Mouse (Mus musculus) liver, embryonic 14.5 days (tissue): ENCODE results near the gene Zfp385a. TPM values are rescaled to one million over a fixed set of nuclear protein-coding genes. Genes with fewer than 3 reads are reported as not detected.

Source experiments
- ATAC-seq: fragments of 200-750 bp; cut with Nextera tagmentation; 2 replicates; pipeline ENCODE4 v1.8.0; 2017; ENCODE audit warnings: moderate number of reproducible peaks, mild to moderate bottlenecking, moderate library complexity; ENCODE audit not compliant: insufficient read depth
- DNase-seq, 3 experiments: peaks; one replicate each; pipeline ENCODE4 v3.0.0-alpha.2; 2012 to 2013; ENCODE audit warnings: low read depth in 3 of 3, low spot score in 3 of 3
- H3K27ac ChIP-seq: fragments of 300-500 bp; sonication (generic); 2 replicates; pipeline ENCODE4 v1.5.1; 2014; ENCODE audit warnings: moderate library complexity, mild to moderate bottlenecking, control low read depth, inconsistent platforms
- H3K27me3 ChIP-seq: fragments of 300-500 bp; sonication (generic); 2 replicates; pipeline ENCODE4 v1.6.1; 2014; ENCODE audit warnings: mild to moderate bottlenecking, low read length, moderate library complexity; ENCODE audit not compliant: control insufficient read depth, insufficient read depth
- H3K36me3 ChIP-seq: fragments of 300-500 bp; sonication (generic); replicated peaks from 2 replicates; pipeline ENCODE4 v1.6.1; 2014; ENCODE audit warnings: low read depth; ENCODE audit not compliant: control insufficient read depth, insufficient read depth
- H3K4me1 ChIP-seq, 2 experiments: fragments of 200-500 bp in 1 of 2; fragments of 300-500 bp in 1 of 2; sonication (generic) in 1 of 2; replicated peaks; 2 replicates each; pipeline ENCODE4 v1.6.1; 2012 to 2014; ENCODE audit warnings: antibody characterized with exemption in 1 of 2, inconsistent platforms in 1 of 2, low read length in 1 of 2; ENCODE audit not compliant: control insufficient read depth in 2 of 2, insufficient read depth in 2 of 2
- H3K4me2 ChIP-seq: fragments of 300-500 bp; sonication (generic); 2 replicates; pipeline ENCODE4 v1.6.1; 2014; ENCODE audit warnings: low read depth, mild to moderate bottlenecking, control low read depth, moderate library complexity
- H3K4me3 ChIP-seq, 2 experiments: fragments of 200-500 bp in 1 of 2; fragments of 300-500 bp in 1 of 2; sonication (generic) in 1 of 2; 2 replicates each; pipeline ENCODE4 v1.5.1; 2012 to 2014; ENCODE audit warnings: low read depth in 2 of 2, low read length in 2 of 2, mild to moderate bottlenecking in 2 of 2, control low read depth in 1 of 2, inconsistent platforms in 1 of 2, moderate library complexity in 1 of 2; ENCODE audit not compliant: insufficient read depth in 1 of 2
- H3K9ac ChIP-seq: fragments of 300-500 bp; sonication (generic); replicated peaks from 2 replicates; pipeline ENCODE4 v1.6.1; 2014; ENCODE audit warnings: mild to moderate bottlenecking, control low read depth, moderate library complexity
- H3K9me3 ChIP-seq: fragments of 300-500 bp; sonication (generic); 2 replicates; pipeline ENCODE4 v1.6.1; 2016; ENCODE audit warnings: low read length, mixed read lengths; ENCODE audit not compliant: control insufficient read depth
- CTCF ChIP-seq: IDR thresholded peaks from 2 replicates; pipeline ENCODE4 v1.5.1; 2016; ENCODE audit warnings: antibody characterized with exemption, low read depth, control low read depth
- EP300 ChIP-seq: IDR thresholded peaks from 2 replicates; pipeline ENCODE4 v1.6.1; 2016; ENCODE audit warnings: antibody characterized with exemption, low read depth
- WGBS: fragments of 180-500 bp; shearing (Covaris S2); extraction: QIAGEN DNeasy Blood & Tissue Kit; methylation state at CpG from one replicate; pipeline ENCODE4 v1.1.7; 2014; ENCODE audit not compliant: insufficient replicate concordance; 5-methylcytosine and 5-hydroxymethylcytosine counted together
- polyA plus RNA-seq, 2 experiments: library from polyadenylated mRNA; depleted of rRNA in 1 of 2; stranded (reverse) in 1 of 2; unstranded in 1 of 2; fragments of >200 nt; fragmentation: Nextera tagmentation in 1 of 2; extraction: Ambion mirVana in 1 of 2; gene quantifications; 2 replicates each; pipeline versions ENCODE4 v1.2.1 to v1.2.3; 2012 to 2014

Zfp385a gene
- polyA plus RNA-seq, 2 experiments: 4.7 to 4.9 TPM

GRCm38 (mm10) chr15:103363809-103364208, 23.9 kb upstream of the Zfp385a start:
- 47% methylated on average over 1 of the region's 1 CpGs for WGBS
- Histone ChIP-seq H3K4me1 (peaks cover 5 to 48% of the 10 kb centered on the region in 2 experiments), H3K9me3 (no peaks in the 10 kb centered on the region), H3K27me3 (no peaks in the 10 kb centered on the region; the same call in 1 of the 2 replicates), H3K4me2 (peak overlapping the region; percentile 82; the same call in 1 of the 2 replicates), H3K9ac (no peak overlapping the region), H3K27ac (no peak overlapping the region), H3K36me3 (no peaks in the 10 kb centered on the region), H3K4me3 (no peak overlapping the region)
- DNase-seq (no peak), ATAC-seq (no peak)
- no peak for TF ChIP-seq EP300
- no peak for TF ChIP-seq CTCF

GRCm38 (mm10) chr15:103362950-103363349, 23.1 kb upstream of the Zfp385a start:
- H3K4me2 ChIP-seq: peak overlapping the region; percentile 23
- DNase-seq (peak in 1 of 3 experiments; percentile 31), ATAC-seq (peak; percentile 4; the same call in 1 of the 2 replicates)
- TF ChIP-seq CTCF (no peak), EP300 (no peak)
- H3K27me3 ChIP-seq: no peaks in the 10 kb centered on the region; the same call in 1 of the 2 replicates
- H3K4me3 ChIP-seq: no peak overlapping the region
- 39% methylated on average over 3 of the region's 3 CpGs for WGBS
- H3K9ac ChIP-seq: no peak overlapping the region
- H3K36me3 ChIP-seq: no peaks in the 10 kb centered on the region
- peaks cover 5 to 54% of the 10 kb centered on the region in 2 experiments for H3K4me1 ChIP-seq
- H3K9me3 ChIP-seq: no peaks in the 10 kb centered on the region
- no peak overlapping the region for H3K27ac ChIP-seq

- DNase-seq (peak in 2 of 3 experiments; percentile 42 to 59), ATAC-seq (peak; percentile 52)
- no peak overlapping the region for H3K9ac ChIP-seq
- no peak overlapping the region for H3K4me3 ChIP-seq
- no peak overlapping the region for H3K27ac ChIP-seq
- H3K4me1 ChIP-seq: peaks cover 5 to 54% of the 10 kb centered on the region in 2 experiments
- peaks cover 2% of the 10 kb centered on the region; the same call in 1 of the 2 replicates for H3K36me3 ChIP-seq
- H3K4me2 ChIP-seq: peak overlapping the region; percentile 23
- TF ChIP-seq CTCF (no peak), EP300 (peak; percentile 31)
- H3K27me3 ChIP-seq: no peaks in the 10 kb centered on the region; the same call in 1 of the 2 replicates
- 9% methylated on average over 6 of the region's 7 CpGs for WGBS
- no peaks in the 10 kb centered on the region for H3K9me3 ChIP-seq
Measured at GRCm38 (mm10) chr15:103362333-103362732, 22.4 kb upstream of the Zfp385a start.

GRCm38 (mm10) chr15:103361269-103361668, 21.4 kb upstream of the Zfp385a start:
- no peak overlapping the region for H3K9ac ChIP-seq
- no peaks in the 10 kb centered on the region for H3K9me3 ChIP-seq
- H3K4me1 ChIP-seq: peaks cover 5 to 50% of the 10 kb centered on the region in 2 experiments
- no peak for TF ChIP-seq CTCF
- no peak for TF ChIP-seq EP300
- peaks cover 3% of the 10 kb centered on the region for H3K36me3 ChIP-seq
- WGBS: 24% methylated on average over 1 of the region's 1 CpGs
- no peak overlapping the region for H3K4me3 ChIP-seq
- no peak overlapping the region for H3K27ac ChIP-seq
- no peaks in the 10 kb centered on the region for H3K27me3 ChIP-seq
- no peak for ATAC-seq
- no peak overlapping the region for H3K4me2 ChIP-seq
- no peak for DNase-seq

- no peak for DNase-seq
- H3K4me1 ChIP-seq: peaks cover 5 to 49% of the 10 kb centered on the region in 2 experiments
- ATAC-seq: no peak
Measured at GRCm38 (mm10) chr15:103359869-103360602, 20.1 kb upstream of the Zfp385a start.

More at GRCm38 (mm10) chr15:103359869-103360602, 20.1 kb upstream of the Zfp385a start:
- TF ChIP-seq CTCF (no peak), EP300 (no peak)
- H3K4me2 ChIP-seq: no peak overlapping the region
- H3K4me3 ChIP-seq: no peak overlapping the region
- no peak overlapping the region for H3K27ac ChIP-seq
- 69% methylated on average over 5 of the region's 5 CpGs for WGBS
- no peak overlapping the region for H3K9ac ChIP-seq
- no peaks in the 10 kb centered on the region for H3K27me3 ChIP-seq
- H3K9me3 ChIP-seq: no peaks in the 10 kb centered on the region
- H3K36me3 ChIP-seq: peaks cover 3% of the 10 kb centered on the region
